Mouse (Mus musculus): ENCODE results near the gene Rnf6.
A peak's percentile ranks its signal among the peaks of the same experiment; 100 is the strongest.

Rnf6 gene

GRCm38 (mm10) chr5:146220879-146221714 is at the start of gene Rnf6:
Rnf6 (minus strand) TSS chr5:146221555.
- DNase-seq (ENCODE audit: low spot score) = peak; percentile 96

- no peak for DNase-seq (ENCODE audit: low spot score)
Observed at GRCm38 (mm10) chr5:146270593-146270992, 49.2 kb upstream of the Rnf6 start.

- no peak for DNase-seq (ENCODE audit: low spot score)
Observed at GRCm38 (mm10) chr5:146267776-146268175, 46.4 kb upstream of the Rnf6 start.

- no peak for DNase-seq (ENCODE audit: low spot score)
Observed at GRCm38 (mm10) chr5:146265934-146266591, 44.7 kb upstream of the Rnf6 start.

GRCm38 (mm10) chr5:146260003-146260402 is 38.6 kb upstream of the Rnf6 start:
- no peak for DNase-seq (ENCODE audit: low spot score)

GRCm38 (mm10) chr5:146253644-146254043 is 32.3 kb upstream of the Rnf6 start:
- DNase-seq (ENCODE audit: low spot score) = no peak

GRCm38 (mm10) chr5:146251663-146252429 is 30.5 kb upstream of the Rnf6 start:
- DNase-seq (ENCODE audit: low spot score) = no peak

GRCm38 (mm10) chr5:146250369-146251075 is 29.2 kb upstream of the Rnf6 start:
- no peak for DNase-seq (ENCODE audit: low spot score)

GRCm38 (mm10) chr5:146248746-146249145 is 27.4 kb upstream of the Rnf6 start:
- no peak for DNase-seq (ENCODE audit: low spot score)

- DNase-seq (ENCODE audit: low spot score) = no peak
Observed at GRCm38 (mm10) chr5:146247709-146248108, 26.4 kb upstream of the Rnf6 start.

GRCm38 (mm10) chr5:146246386-146246785 is 25.0 kb upstream of the Rnf6 start:
- DNase-seq (ENCODE audit: low spot score) = no peak

- no peak for DNase-seq (ENCODE audit: low spot score)
Observed at GRCm38 (mm10) chr5:146245646-146246370, 24.5 kb upstream of the Rnf6 start.

- DNase-seq (ENCODE audit: low spot score) = no peak
Observed at GRCm38 (mm10) chr5:146245193-146245592, 23.8 kb upstream of the Rnf6 start.

GRCm38 (mm10) chr5:146241202-146241601 is 19.8 kb upstream of the Rnf6 start:
- DNase-seq (ENCODE audit: low spot score) = no peak

GRCm38 (mm10) chr5:146240771-146241170 is 19.4 kb upstream of the Rnf6 start:
- no peak for DNase-seq (ENCODE audit: low spot score)

- DNase-seq (ENCODE audit: low spot score) = no peak
Observed at GRCm38 (mm10) chr5:146238274-146238673, 16.9 kb upstream of the Rnf6 start.

GRCm38 (mm10) chr5:146234336-146234735 is 13.0 kb upstream of the Rnf6 start:
- DNase-seq (ENCODE audit: low spot score) = no peak

- no peak for DNase-seq (ENCODE audit: low spot score)
Observed at GRCm38 (mm10) chr5:146232816-146233215, 11.5 kb upstream of the Rnf6 start.

GRCm38 (mm10) chr5:146232056-146232675 is 10.8 kb upstream of the Rnf6 start:
- DNase-seq (ENCODE audit: low spot score) = no peak

- DNase-seq (ENCODE audit: low spot score) = peak; percentile 50
Observed at GRCm38 (mm10) chr5:146231655-146231996, 10.3 kb upstream of the Rnf6 start.

All from testis, postnatal 10 days (tissue).